Mouse (Mus musculus): ENCODE measurements around the gene Olfr64.

DNA sequence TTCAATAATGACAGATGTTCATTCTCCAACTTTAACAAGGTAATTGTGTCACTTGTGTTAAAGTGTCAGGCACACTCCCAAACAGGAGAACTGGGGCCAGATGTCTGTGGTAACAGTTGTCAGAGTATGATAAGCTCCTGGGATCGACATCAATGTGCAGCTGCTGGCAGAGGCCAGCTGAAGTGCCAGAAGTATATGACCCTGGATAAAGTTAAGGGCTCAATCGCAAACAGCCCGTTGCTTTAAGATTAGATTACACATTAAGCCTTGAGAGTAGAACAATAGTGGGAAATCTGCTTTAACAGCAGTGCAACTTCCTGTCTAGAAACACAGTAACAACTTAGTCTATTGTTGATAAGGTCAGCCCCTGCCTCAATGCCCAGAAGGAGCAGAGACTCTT lies 15.8 kb upstream of the Olfr64 start:
- TF ChIP-seq POLR2A (IDR thresholded peaks at IDR 0.05; ENCODE audit: borderline replicate concordance, extremely low read depth, insufficient read depth, insufficient read length, poor library complexity, severe bottlenecking) (no peak), CTCF (IDR thresholded peaks at IDR 0.05; ENCODE audit: borderline replicate concordance, extremely low read depth, insufficient read depth, insufficient read length) (no peak)
